Mouse (Mus musculus) kidney, adult 2 months (tissue): ENCODE measurements around the gene Rnf43. TPM values are rescaled to one million over a fixed set of nuclear protein-coding genes. Genes with fewer than 3 reads are reported as not detected.

ENCODE experiments used
- DNase-seq: peaks from one replicate; pipeline ENCODE4 v3.0.0; 2021
- H3K27ac ChIP-seq: fragments of 200-500 bp; 2 replicates; pipeline ENCODE4 v1.5.1; 2012; ENCODE audit warnings: low read depth, low read length, control low read depth, inconsistent platforms; ENCODE audit not compliant: insufficient read depth
- H3K27me3 ChIP-seq: fragments of 200-500 bp; replicated peaks from 2 replicates; pipeline ENCODE4 v1.6.1; 2012; ENCODE audit warnings: mild to moderate bottlenecking, moderate library complexity, low read length, inconsistent platforms; ENCODE audit not compliant: control insufficient read depth, insufficient read depth
- H3K36me3 ChIP-seq: fragments of 200-500 bp; 2 replicates; pipeline ENCODE4 v1.6.1; 2012; ENCODE audit warnings: mild to moderate bottlenecking, moderate library complexity, low read length, inconsistent platforms; ENCODE audit not compliant: control insufficient read depth, insufficient read depth
- H3K4me1 ChIP-seq: fragments of 200-500 bp; 2 replicates; pipeline ENCODE4 v1.6.1; 2011; ENCODE audit warnings: low read length; ENCODE audit not compliant: control insufficient read depth, insufficient read depth
- H3K4me3 ChIP-seq: fragments of 200-500 bp; 2 replicates; pipeline ENCODE4 v1.5.1; 2011; ENCODE audit warnings: mild to moderate bottlenecking, low read depth, low read length, control low read depth; ENCODE audit not compliant: insufficient read depth
- CTCF ChIP-seq: fragments of 200-500 bp; conservative IDR thresholded peaks from 2 replicates; pipeline ENCODE4 v1.5.1; 2011; ENCODE audit warnings: low read depth, mild to moderate bottlenecking, control low read depth, low read length, moderate library complexity, mixed read lengths; ENCODE audit not compliant: insufficient read depth, insufficient read length
- POLR2A ChIP-seq: fragments of 200-500 bp; IDR thresholded peaks from one replicate; pipeline ENCODE4 v1.6.1; 2011; ENCODE audit warnings: low read depth, low read length, control low read depth
- WGBS: fragments of 180-500 bp; shearing (Covaris S2); methylation state at CpG from one replicate; pipeline ENCODE4 v1.1.7; 2018; 5-methylcytosine and 5-hydroxymethylcytosine counted together
- polyA plus RNA-seq: library from polyadenylated mRNA; depleted of rRNA; stranded (reverse); fragments of >200 nt; gene quantifications from 2 replicates; pipeline ENCODE4 v1.2.3, GENCODE M21; 2012

Gene Rnf43
- polyA plus RNA-seq, 1 experiment, result 4.0 TPM

- no peak for TF ChIP-seq POLR2A
- no peak for TF ChIP-seq CTCF
- no peak for DNase-seq
- Histone ChIP-seq H3K4me3 (no peak overlapping the region), H3K27me3 (no peaks in the 10 kb centered on the region), H3K4me1 (no peaks in the 10 kb centered on the region), H3K27ac (no peak overlapping the region), H3K36me3 (no peaks in the 10 kb centered on the region)
- 83% methylated on average over 13 of the region's 13 CpGs for WGBS
These were observed 67.2 kb downstream of the Rnf43 start for GRCm38 (mm10) chr11:87729593-87730185.

DNA sequence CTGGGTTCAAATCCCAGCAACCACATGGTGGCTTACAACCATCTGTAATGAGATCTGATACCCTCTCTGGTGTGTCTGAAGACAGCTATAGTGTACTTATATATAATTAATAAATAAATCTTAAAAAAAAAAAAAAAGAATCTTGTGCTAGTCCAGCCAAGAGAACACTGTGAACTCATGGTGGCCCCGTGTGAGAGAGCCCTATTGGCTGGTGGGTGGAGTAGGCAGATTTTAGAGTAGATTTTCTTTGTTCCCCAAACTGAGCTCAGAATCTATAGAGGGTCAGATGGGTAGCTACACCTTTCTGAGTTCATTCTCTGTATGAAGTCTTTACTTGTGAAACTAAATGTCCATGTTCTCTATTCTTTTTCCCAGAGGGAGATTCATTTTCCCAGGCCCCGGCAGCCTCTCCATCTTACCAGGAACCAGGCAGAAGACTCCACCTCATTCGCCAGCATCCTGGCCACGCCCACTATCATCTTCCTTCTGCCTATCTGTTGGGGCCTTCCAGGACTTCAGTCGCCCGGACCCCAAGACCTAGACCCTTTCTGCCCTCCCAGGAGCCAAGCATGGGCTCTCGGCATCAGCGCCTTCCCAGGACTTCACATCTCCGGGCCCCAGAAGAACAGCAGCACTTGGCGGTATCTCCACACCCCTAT, 68.3 kb downstream of the Rnf43 start:
- no peak for TF ChIP-seq CTCF
- Histone ChIP-seq H3K27me3 (no peaks in the 10 kb centered on the region), H3K4me1 (no peaks in the 10 kb centered on the region), H3K4me3 (no peak overlapping the region), H3K36me3 (no peaks in the 10 kb centered on the region), H3K27ac (no peak overlapping the region)
- WGBS, result 88% methylated on average over 10 of the region's 10 CpGs
- DNase-seq, result no peak

DNA sequence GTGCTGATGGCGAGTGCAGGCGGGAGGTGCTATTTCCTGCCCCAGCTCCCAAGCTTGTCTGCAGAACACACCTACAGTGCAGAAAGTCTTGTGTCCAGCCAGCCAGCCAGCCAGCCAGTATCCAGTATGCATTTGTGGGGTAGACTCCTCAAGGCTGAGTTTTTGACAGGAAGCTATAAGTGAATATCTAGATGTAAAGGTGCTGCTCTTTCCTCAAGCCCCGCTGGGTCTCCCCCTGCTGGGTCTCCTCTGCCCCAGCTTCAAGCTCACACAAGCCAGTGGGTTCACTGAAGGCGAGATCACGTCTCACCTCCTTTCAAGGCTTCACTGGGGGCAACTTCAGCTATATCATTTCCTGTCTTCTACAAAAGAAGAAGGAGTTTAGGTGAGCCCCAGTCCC, 71.8 kb downstream of the Rnf43 start:
- no peak for DNase-seq
- peaks cover 3% of the 10 kb centered on the region; the same call in 1 of the 2 replicates for H3K4me1 ChIP-seq
- H3K27me3 ChIP-seq, result no peaks in the 10 kb centered on the region
- H3K36me3 ChIP-seq, result no peaks in the 10 kb centered on the region
- 69% methylated on average over 5 of the region's 5 CpGs for WGBS
- no peak overlapping the region for H3K4me3 ChIP-seq
- H3K27ac ChIP-seq, result no peak overlapping the region
- no peak for TF ChIP-seq CTCF
- TF ChIP-seq POLR2A, result no peak

- DNase-seq, result no peak
- H3K27ac ChIP-seq, result no peak overlapping the region
- 95% methylated on average over 6 of the region's 6 CpGs for WGBS
These were observed 73.2 kb downstream of the Rnf43 start for GRCm38 (mm10) chr11:87735691-87736090.

GRCm38 (mm10) chr11:87736647-87737134, 74.2 kb downstream of the Rnf43 start:
- TF ChIP-seq CTCF (no peak), POLR2A (no peak)
- DNase-seq, result peak; percentile 69

More at GRCm38 (mm10) chr11:87735691-87736090, 73.2 kb downstream of the Rnf43 start:
- no peaks in the 10 kb centered on the region for H3K27me3 ChIP-seq
- H3K4me3 ChIP-seq, result no peak overlapping the region
- no peaks in the 10 kb centered on the region for H3K36me3 ChIP-seq
- no peak for TF ChIP-seq POLR2A
- TF ChIP-seq CTCF, result no peak
- peaks cover 3% of the 10 kb centered on the region; the same call in 1 of the 2 replicates for H3K4me1 ChIP-seq

DNA sequence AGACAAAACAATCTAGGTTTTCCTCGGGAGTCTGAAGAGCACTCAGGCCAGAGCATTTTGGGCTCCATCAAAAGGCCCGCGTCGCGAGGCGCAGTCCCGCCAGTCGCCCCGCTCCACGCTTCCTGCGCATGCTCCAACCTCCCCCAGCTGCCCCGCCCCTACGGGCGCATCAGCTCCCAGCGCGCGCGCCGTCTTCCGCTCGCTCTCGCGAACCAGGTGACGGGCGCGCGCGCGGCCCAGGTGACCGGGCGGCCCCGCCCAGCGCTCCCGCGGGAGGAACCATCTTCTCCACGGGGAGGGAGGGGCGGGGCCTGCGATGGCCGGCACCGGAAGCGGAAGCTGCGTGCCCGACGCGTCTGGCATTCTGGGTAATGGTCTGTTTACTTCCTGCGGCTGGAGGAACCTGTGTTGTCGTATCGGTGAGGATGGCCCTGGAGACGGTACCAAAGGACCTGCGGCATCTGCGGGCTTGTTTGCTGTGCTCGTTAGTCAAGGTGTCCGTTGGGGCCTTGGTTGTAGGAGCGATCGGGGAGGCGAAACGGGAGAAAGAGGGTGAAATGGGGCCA, 74.7 kb downstream of the Rnf43 start, which contains the start of gene Supt4a:
Gene Supt4a, plus strand, starts transcription at position 378 of the 566 bp plus-strand sequence.
- Histone ChIP-seq H3K4me3 (peak within 1 kb of the TSS; percentile 95), H3K36me3 (0 out of 2 replicates have a peak, but pooled peaks cover 1% of the 10 kb centered on the region), H3K27me3 (no peaks in the 10 kb centered on the region), H3K4me1 (peaks cover 3% of the 10 kb centered on the region; the same call in 1 of the 2 replicates), H3K27ac (peak within 1 kb of the TSS; percentile 53)
- TF ChIP-seq POLR2A, result peak; percentile 22
- no peak for TF ChIP-seq CTCF
- WGBS, result under 1% methylated on average over 57 of the region's 57 CpGs
- peak; percentile 98 for DNase-seq

More at GRCm38 (mm10) chr11:87736647-87737134, 74.2 kb downstream of the Rnf43 start:
- H3K36me3 ChIP-seq, result 0 out of 2 replicates have a peak, but pooled peaks cover under 1% of the 10 kb centered on the region
- peak overlapping the region; percentile 53 for H3K27ac ChIP-seq
- no peaks in the 10 kb centered on the region for H3K27me3 ChIP-seq
- H3K4me1 ChIP-seq, result peaks cover 3% of the 10 kb centered on the region; the same call in 1 of the 2 replicates
- 1% methylated on average over 31 of the region's 31 CpGs for WGBS
- H3K4me3 ChIP-seq, result peak overlapping the region; percentile 62

- 0 out of 2 replicates have a peak, but pooled peaks cover 1% of the 10 kb centered on the region for H3K36me3 ChIP-seq
- DNase-seq, result no peak
- H3K4me3 ChIP-seq, result no peak overlapping the region
- H3K4me1 ChIP-seq, result no peaks in the 10 kb centered on the region
- no peak overlapping the region for H3K27ac ChIP-seq
- WGBS, result 95% methylated on average over 3 of the region's 3 CpGs
- TF ChIP-seq POLR2A (no peak), CTCF (no peak)
- H3K27me3 ChIP-seq, result no peaks in the 10 kb centered on the region
These were observed 81.2 kb downstream of the Rnf43 start for GRCm38 (mm10) chr11:87743691-87744090.
